Mouse (Mus musculus) left cerebral cortex, postnatal 10 days (tissue): Measurements from ENCODE around the gene Plekhm3. TPM values are rescaled to one million over a fixed set of nuclear protein-coding genes. Genes with fewer than 3 reads are reported as not detected.

ENCODE experiments used
- DNase-seq, 2 experiments: peaks; one replicate each; pipeline ENCODE4 v3.0.0; 2021 to 2022; ENCODE audit warnings: low spot score in 2 of 2, mixed read lengths in 1 of 2; ENCODE audit errors: extremely low spot score in 1 of 2
- intact Hi-C: fragments of 180-260 bp; cut with DNase I; formaldehyde crosslinking; loops from one replicate; pipeline ENCODE4 v1.15.1; 2025
- total RNA-seq, 2 experiments: library from RNA; stranded (reverse); gene quantifications; 2 replicates each; pipeline ENCODE4 v1.2.3; 2021

The Plekhm3 gene
- total RNA-seq, 2 experiments from 2014 or later: 27.1 to 32.2 TPM

GRCm38 (mm10) chr1:64932921-64933320 lies 23.7 kb downstream of the Plekhm3 start:
- intact Hi-C loops: no loop called here
- DNase-seq: no peak

GRCm38 (mm10) chr1:64930124-64930523 lies 26.5 kb downstream of the Plekhm3 start:
- intact Hi-C loops: no loop called here
- no peak for DNase-seq

GRCm38 (mm10) chr1:64929673-64930072 lies 27.0 kb downstream of the Plekhm3 start:
- no peak for DNase-seq
- intact Hi-C loops: loop anchor here (10.0 kb wide), 1 partner anchor 315 kb away; the partner anchor contains the start of gene Mettl21a

- DNase-seq: no peak
- intact Hi-C loops: loop anchor here (10.0 kb wide), 1 partner anchor 314 kb away; the partner anchor contains the start of gene Mettl21a
Measured at GRCm38 (mm10) chr1:64928542-64928941, 28.1 kb downstream of the Plekhm3 start.

GRCm38 (mm10) chr1:64927437-64928274 lies 29.0 kb downstream of the Plekhm3 start:
- no peak for DNase-seq
- intact Hi-C loops: loop anchor here (10.0 kb wide), 1 partner anchor 313 kb away; the partner anchor contains the start of gene Mettl21a

GRCm38 (mm10) chr1:64925594-64925993 lies 31.0 kb downstream of the Plekhm3 start:
- DNase-seq: no peak
- intact Hi-C loops: loop anchor here (10.0 kb wide), 1 partner anchor 311 kb away; the partner anchor contains the start of gene Mettl21a

GRCm38 (mm10) chr1:64924283-64924682 lies 32.3 kb downstream of the Plekhm3 start:
- intact Hi-C loops: loop anchor here (10.0 kb wide), 1 partner anchor 309 kb away; the partner anchor contains the start of gene Mettl21a
- no peak for DNase-seq

GRCm38 (mm10) chr1:64918810-64919528 lies 37.7 kb downstream of the Plekhm3 start:
- no peak for DNase-seq
- intact Hi-C loops: loop anchor here (5.0 kb wide), 2 partner anchors 182 to 202 kb away; partner anchors contain the start of gene Fzd5

- no peak for DNase-seq
- intact Hi-C loops: loop anchor here (5.0 kb wide), 2 partner anchors 181 to 201 kb away; partner anchors contain the start of gene Fzd5
Measured at GRCm38 (mm10) chr1:64917966-64918365, 38.7 kb downstream of the Plekhm3 start.

GRCm38 (mm10) chr1:64916884-64917507 lies 39.6 kb downstream of the Plekhm3 start:
- DNase-seq: no peak
- intact Hi-C loops: loop anchor here (5.0 kb wide), 2 partner anchors 180 to 200 kb away; partner anchors contain the start of gene Fzd5

- DNase-seq: no peak
- intact Hi-C loops: no loop called here
Measured at GRCm38 (mm10) chr1:64914356-64914755, 42.3 kb downstream of the Plekhm3 start.

- intact Hi-C loops: no loop called here
- DNase-seq: no peak
Measured at GRCm38 (mm10) chr1:64907740-64908139, 48.9 kb downstream of the Plekhm3 start.

GRCm38 (mm10) chr1:64906226-64906625 lies 50.4 kb downstream of the Plekhm3 start:
- DNase-seq: no peak

GRCm38 (mm10) chr1:64903415-64903814 lies 53.2 kb downstream of the Plekhm3 start:
- intact Hi-C loops: no loop called here
- DNase-seq: no peak

More at GRCm38 (mm10) chr1:64906226-64906625, 50.4 kb downstream of the Plekhm3 start:
- intact Hi-C loops: no loop called here

- DNase-seq: no peak
- intact Hi-C loops: no loop called here
Measured at GRCm38 (mm10) chr1:64902804-64903203, 53.8 kb downstream of the Plekhm3 start.

- DNase-seq: no peak
- intact Hi-C loops: no loop called here
Measured at GRCm38 (mm10) chr1:64899763-64900162, 56.9 kb downstream of the Plekhm3 start.

GRCm38 (mm10) chr1:64897485-64897884 lies 59.1 kb downstream of the Plekhm3 start:
- intact Hi-C loops: no loop called here
- no peak for DNase-seq

GRCm38 (mm10) chr1:64893806-64894205 lies 62.8 kb downstream of the Plekhm3 start:
- intact Hi-C loops: no loop called here
- DNase-seq: no peak

- DNase-seq: no peak
- intact Hi-C loops: no loop called here
Measured at GRCm38 (mm10) chr1:64891332-64891731, 65.3 kb downstream of the Plekhm3 start.
